In genomic region chr5:25602123-25602522, GRCm38 (mm10) we compare ENCODE assay signal across 14 mouse cellular contexts.
A peak's percentile ranks its signal among the peaks of the same experiment; 100 is the strongest.
DNase-seq lines count a peak whose midpoint lies in the region; ATAC-seq and TF ChIP-seq lines count a peak whose summit lies in the region.
"Had no signal": no experiment of that assay in that cellular context is flagged by ENCODE, and none has a peak within 500 bp of the region (broad histone marks: within the 10 kb centered on the region; RNA-seq: fewer than 3 reads in every experiment).

No protein-coding gene starts in this region.

- peak; percentile 48 for TF ChIP-seq RAD21 in CH12.LX (IDR thresholded peaks at IDR 0.05; ENCODE audit: low read depth, low read length)

- H3K27ac ChIP-seq in heart, adult 2 months, result no peak overlapping the region
- no peak overlapping the region for H3K27ac ChIP-seq in heart, embryonic 11.5 days (ENCODE audit: low read depth, low read length)
- no peak overlapping the region for H3K27ac ChIP-seq in left cerebral cortex, adult 2 months
- no peak overlapping the region for H3K27ac ChIP-seq in CH12.LX (ENCODE audit: insufficient read depth, low read depth)
- H3K27ac ChIP-seq: hindbrain, embryonic 10.5 days; limb, embryonic 15.5 days; neural tube, embryonic 13.5 days had no signal

- no peaks in the 10 kb centered on the region for H3K4me1 ChIP-seq in heart, adult 2 months (ENCODE audit: control insufficient read depth, insufficient read depth, low read length)
- H3K4me1 ChIP-seq in heart, embryonic 11.5 days (ENCODE audit: control insufficient read depth, insufficient read depth, low read length), result no peaks in the 10 kb centered on the region
- H3K4me1 ChIP-seq in CH12.LX (ENCODE audit: control insufficient read depth in 1 of 2, insufficient read depth in 2 of 2), result no peaks in the 10 kb centered on the region
- H3K4me1 ChIP-seq: hindbrain, embryonic 10.5 days; limb, embryonic 15.5 days; neural tube, embryonic 13.5 days had no signal

- no peaks in the 10 kb centered on the region for H3K9me3 ChIP-seq in heart, embryonic 11.5 days (replicated peaks; ENCODE audit: control insufficient read depth, low read length)
- no peaks in the 10 kb centered on the region for H3K9me3 ChIP-seq in CH12.LX (replicated peaks; ENCODE audit: low read length)
- H3K9me3 ChIP-seq: hindbrain, embryonic 10.5 days; limb, embryonic 15.5 days; neural tube, embryonic 13.5 days had no signal

- intact Hi-C loops in heart, adult 2 months (cut with DNase I), result loop anchor here (5.0 kb wide), 1 partner anchor 165 kb away; no protein-coding TSS in a partner anchor
- intact Hi-C loops in left cerebral cortex, adult 2 months (cut with DNase I), result loop anchor here (10.0 kb wide), 1 partner anchor 233 kb away; no protein-coding TSS in a partner anchor
- intact Hi-C loops in left cerebral cortex, postnatal 14 days (cut with DNase I), result no loop called here

- no peak for TF ChIP-seq EP300 in heart, adult 2 months (IDR thresholded peaks at IDR 0.05; ENCODE audit: insufficient read depth, low read depth, low read length)
- TF ChIP-seq EP300 in CH12.LX (IDR thresholded peaks at IDR 0.05; ENCODE audit: low read length), result no peak

- peak; percentile 63 for TF ChIP-seq CTCF in heart, adult 2 months (IDR thresholded peaks at IDR 0.05)
- peak; percentile 42 for TF ChIP-seq CTCF in left cerebral cortex, adult 2 months (IDR thresholded peaks at IDR 0.05)
- peak in 1 of 2 experiments; percentile 54; a peak in 2 of 4 replicates for TF ChIP-seq CTCF in CH12.LX (conservative IDR thresholded peaks at IDR 0.05 in 1 of 2, IDR thresholded peaks at IDR 0.05 in 1 of 2; ENCODE audit: low read depth in 2 of 2, low read length in 2 of 2)

- H3K9ac ChIP-seq in heart, adult 2 months (ENCODE audit: low read depth, low read length), result no peak overlapping the region
- H3K9ac ChIP-seq in heart, embryonic 11.5 days (ENCODE audit: low read depth, low read length), result no peak overlapping the region
- no peak overlapping the region for H3K9ac ChIP-seq in CH12.LX (ENCODE audit: insufficient read depth, low read depth)
- H3K9ac ChIP-seq: limb, embryonic 15.5 days; neural tube, embryonic 13.5 days had no signal

- no peaks in the 10 kb centered on the region for H3K79me2 ChIP-seq in heart, adult 2 months (replicated peaks; ENCODE audit: control insufficient read depth, insufficient read depth, low read length)
- no peaks in the 10 kb centered on the region for H3K79me2 ChIP-seq in CH12.LX (replicated peaks; ENCODE audit: control insufficient read depth, extremely low read depth, insufficient read depth, poor library complexity, severe bottlenecking)

- no peak for DNase-seq in heart, adult 2 months
- DNase-seq in left cerebral cortex, adult 2 months (ENCODE audit: extremely low spot score in 1 of 2, low spot score in 2 of 2), result no peak
- no peak for DNase-seq in left cerebral cortex, postnatal 14 days (ENCODE audit: low spot score in 2 of 2)
- no peak for DNase-seq in CH12.LX (ENCODE audit: extremely low read depth)
- DNase-seq in lung, postnatal 10 days, result peak; percentile 13
- DNase-seq in adipocyte (ENCODE audit: low spot score), result no peak
- no peak for DNase-seq in right cerebral cortex, adult 2 months (ENCODE audit: low spot score in 2 of 2)
- DNase-seq: adrenal gland, postnatal 10 days; spleen, adult 18-20 months had no signal

- no peak for TF ChIP-seq POLR2A in heart, adult 2 months (IDR thresholded peaks at IDR 0.05; ENCODE audit: insufficient read depth, low read depth, low read length)
- no peak for TF ChIP-seq POLR2A in CH12.LX (IDR thresholded peaks at IDR 0.05; ENCODE audit: low read depth, low read length)

- no peak for ATAC-seq in heart, embryonic 11.5 days (replicated peaks; ENCODE audit: insufficient number of reproducible peaks, low FRiP score, low TSS enrichment)
- ATAC-seq: midbrain, embryonic 16.5 days had no signal

- H3K36me3 ChIP-seq in heart, adult 2 months (ENCODE audit: control insufficient read depth, insufficient read depth, low read length), result no peaks in the 10 kb centered on the region
- no peaks in the 10 kb centered on the region for H3K36me3 ChIP-seq in heart, embryonic 11.5 days (ENCODE audit: control insufficient read depth, insufficient read depth, low read length)
- H3K36me3 ChIP-seq in CH12.LX (replicated peaks in 1 of 2; ENCODE audit: control insufficient read depth in 1 of 2, insufficient read depth in 1 of 2, low read length in 1 of 2), result no peaks in the 10 kb centered on the region
- H3K36me3 ChIP-seq: hindbrain, embryonic 10.5 days; limb, embryonic 15.5 days; neural tube, embryonic 13.5 days had no signal

- in situ Hi-C loops in CH12.LX (cut with MboI; ENCODE audit: low pct_ligation_motif_present, low pct_unique_long_range_greater_than_20kb, low sequenced_read_pairs), result no loop called here

- H3K27me3 ChIP-seq in heart, adult 2 months (ENCODE audit: control insufficient read depth, insufficient read depth, low read length), result no peaks in the 10 kb centered on the region
- H3K27me3 ChIP-seq in heart, embryonic 11.5 days (ENCODE audit: control insufficient read depth, insufficient read depth, low read length), result no peaks in the 10 kb centered on the region
- no peaks in the 10 kb centered on the region for H3K27me3 ChIP-seq in CH12.LX (replicated peaks)
- H3K27me3 ChIP-seq: limb, embryonic 15.5 days; neural tube, embryonic 13.5 days had no signal

- no peak overlapping the region for H3K4me2 ChIP-seq in heart, embryonic 11.5 days
- no peak overlapping the region for H3K4me2 ChIP-seq in CH12.LX (ENCODE audit: insufficient read depth, low read depth, poor library complexity, severe bottlenecking)
- H3K4me2 ChIP-seq: limb, embryonic 15.5 days; neural tube, embryonic 13.5 days had no signal

- 49% methylated on average over 2 of the region's 2 CpGs for WGBS in heart, adult 2 months
- whole genome bisulfite sequencing in heart, embryonic 11.5 days (ENCODE audit: insufficient replicate concordance), result 57% methylated on average over 2 of the region's 2 CpGs

- dilution Hi-C loops in CH12.LX (cut with MboI; ENCODE audit: extremely low pct_ligation_motif_present, extremely low pct_unique_long_range_greater_than_20kb, low sequenced_read_pairs), result no loop called here

- no peak overlapping the region for H3K4me3 ChIP-seq in heart, adult 2 months
- H3K4me3 ChIP-seq in heart, embryonic 11.5 days (ENCODE audit: low read depth, low read length), result no peak overlapping the region
- H3K4me3 ChIP-seq in left cerebral cortex, adult 2 months, result no peak overlapping the region
- H3K4me3 ChIP-seq in CH12.LX (replicated peaks in 1 of 3; ENCODE audit: low read depth in 2 of 3, low read length in 2 of 3, poor library complexity in 1 of 3), result no peak overlapping the region
- H3K4me3 ChIP-seq: hindbrain, embryonic 10.5 days; limb, embryonic 15.5 days; neural tube, embryonic 13.5 days had no signal

TF ChIP-seq in CH12.LX, 34 proteins besides CTCF, POLR2A, EP300 and RAD21:
- TF ChIP-seq ETS1 (conservative IDR thresholded peaks at IDR 0.05; ENCODE audit: low read depth, low read length) (no peak), SMC3 (IDR thresholded peaks at IDR 0.05; ENCODE audit: low read depth, low read length) (peak; percentile 24; the same call in 1 of the 2 replicates), HCFC1 (IDR thresholded peaks at IDR 0.05; ENCODE audit: low read depth, low read length) (no peak), JUND (conservative IDR thresholded peaks at IDR 0.05; ENCODE audit: low read depth, low read length) (no peak), BHLHE40 (IDR thresholded peaks at IDR 0.05; ENCODE audit: low read depth, low read length) (no peak), MEF2A (IDR thresholded peaks at IDR 0.05; ENCODE audit: borderline replicate concordance, low read depth, low read length) (no peak), NELFE (IDR thresholded peaks at IDR 0.05; ENCODE audit: low read depth, low read length) (no peak)
